Mouse (Mus musculus): ENCODE data around the gene Ppp1cc.
"Not testable (repeated sequence)": the region's sequence is repeated elsewhere in the genome, so short reads cannot be mapped to it uniquely, and the experiment has no call there.

The Ppp1cc gene

DNA sequence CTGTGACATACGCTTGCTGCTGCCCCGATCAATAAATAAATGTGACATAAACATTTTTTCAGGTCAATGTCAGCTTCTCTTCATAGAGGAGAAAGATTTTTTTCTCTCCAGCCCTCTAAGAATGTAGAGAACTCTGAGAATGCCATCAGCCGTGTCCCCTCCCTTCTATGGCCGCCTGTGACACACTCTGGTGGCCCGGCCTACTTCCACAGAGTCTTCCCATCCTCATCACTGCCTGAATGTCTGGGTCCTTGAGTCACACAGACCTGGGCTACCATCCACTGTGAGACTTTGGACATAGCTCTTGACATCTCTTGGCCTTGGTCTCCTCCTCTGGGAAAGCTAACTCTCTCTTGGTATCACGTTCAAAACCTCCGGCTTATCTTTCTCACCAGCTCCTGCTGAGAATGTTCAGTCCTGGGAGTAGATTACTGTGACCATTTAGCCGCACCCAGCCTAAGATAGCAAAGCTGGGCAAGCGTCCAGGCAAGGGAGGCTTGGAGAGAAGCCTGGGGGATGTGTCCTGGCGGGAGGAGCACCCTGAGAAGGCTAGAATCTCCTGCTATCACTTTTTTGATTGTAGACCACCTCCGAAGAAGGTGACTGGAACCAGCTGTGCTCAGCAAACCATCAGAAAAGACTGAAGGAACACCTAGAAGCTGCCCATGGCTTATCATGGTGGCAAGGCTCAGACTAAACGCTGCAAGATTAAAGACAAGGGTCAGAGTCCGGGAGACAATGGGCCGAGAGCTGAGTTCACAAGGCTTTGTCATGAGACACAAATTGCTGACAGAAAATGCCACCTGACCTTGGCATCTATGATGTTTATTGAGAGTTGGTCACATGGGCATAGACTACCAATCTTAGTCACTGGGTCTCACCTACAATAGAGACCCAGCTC is 21.3 kb upstream of the Ppp1cc start:
- no peak for DNase-seq (ENCODE audit: low spot score)

- DNase-seq (ENCODE audit: low spot score), result no peak
Measured at GRCm38 (mm10) chr5:122138856-122139255, 19.2 kb upstream of the Ppp1cc start.

DNA sequence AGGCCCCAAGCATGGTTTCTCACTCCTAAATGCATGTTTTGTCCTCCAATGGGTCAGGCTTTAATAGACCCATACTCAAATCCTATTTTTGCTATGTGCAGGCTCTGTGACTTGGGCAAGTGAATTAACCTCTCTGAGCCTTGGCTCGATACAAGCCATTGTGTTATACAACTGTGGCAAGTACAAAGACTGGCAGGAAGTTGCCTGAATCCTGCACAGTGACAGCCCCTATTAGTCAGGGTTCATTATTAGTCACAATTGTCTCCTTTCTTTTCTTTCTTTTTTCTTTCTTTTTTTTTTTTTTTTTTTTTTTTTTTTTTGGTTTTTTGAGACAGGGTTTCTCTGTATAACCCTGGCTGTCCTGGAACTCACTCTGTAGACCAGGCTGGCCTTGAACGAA is 18.3 kb upstream of the Ppp1cc start:
- DNase-seq (ENCODE audit: low spot score), result not testable (repeated sequence)

- DNase-seq (ENCODE audit: low spot score), result no peak
Measured at GRCm38 (mm10) chr5:122140723-122141122, 17.4 kb upstream of the Ppp1cc start, which contains the start of gene Ccdc63. TSS of gene Ccdc63 (minus strand) at chr5:122140823.

DNA sequence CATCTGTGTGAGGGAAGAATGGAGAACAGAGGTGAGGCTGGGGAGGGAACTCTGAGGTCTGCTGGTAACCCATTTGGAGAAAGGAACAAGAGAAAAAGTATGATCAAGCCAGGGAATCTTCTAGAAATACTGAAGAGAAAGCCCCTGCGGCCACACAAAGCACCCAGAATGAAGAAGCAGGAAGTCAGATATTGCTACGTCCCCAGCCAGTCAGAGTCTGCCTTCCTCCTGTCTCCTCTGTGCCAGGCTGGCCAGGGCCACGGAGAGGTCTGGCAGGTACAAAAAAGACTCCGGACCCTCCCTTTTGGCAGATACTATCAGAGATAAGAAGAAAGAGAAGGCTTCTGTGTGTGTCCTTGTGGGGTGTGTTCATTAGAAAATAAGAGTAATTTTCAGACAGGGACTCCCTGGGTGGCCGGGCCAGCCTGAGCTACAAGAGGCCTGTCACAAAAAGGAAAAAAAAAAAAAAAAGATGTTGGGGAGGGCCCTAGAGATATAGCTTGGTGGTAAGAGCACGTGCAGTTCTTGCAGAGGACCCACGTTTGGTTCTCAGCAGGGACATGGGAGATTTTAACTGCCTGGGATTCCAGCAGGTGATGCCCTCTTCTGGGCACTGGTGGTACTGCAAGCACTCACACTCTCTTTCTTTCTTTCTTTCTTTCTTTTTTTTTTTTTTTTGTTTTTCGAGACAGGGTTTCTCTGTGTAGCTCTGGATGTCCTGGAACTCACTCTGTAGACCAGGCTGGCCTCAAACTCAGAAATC is 15.7 kb upstream of the Ppp1cc start:
- DNase-seq (ENCODE audit: low spot score), result peak; percentile 80

GRCm38 (mm10) chr5:122143543-122143942 is 14.5 kb upstream of the Ppp1cc start:
- DNase-seq (ENCODE audit: low spot score), result no peak

DNA sequence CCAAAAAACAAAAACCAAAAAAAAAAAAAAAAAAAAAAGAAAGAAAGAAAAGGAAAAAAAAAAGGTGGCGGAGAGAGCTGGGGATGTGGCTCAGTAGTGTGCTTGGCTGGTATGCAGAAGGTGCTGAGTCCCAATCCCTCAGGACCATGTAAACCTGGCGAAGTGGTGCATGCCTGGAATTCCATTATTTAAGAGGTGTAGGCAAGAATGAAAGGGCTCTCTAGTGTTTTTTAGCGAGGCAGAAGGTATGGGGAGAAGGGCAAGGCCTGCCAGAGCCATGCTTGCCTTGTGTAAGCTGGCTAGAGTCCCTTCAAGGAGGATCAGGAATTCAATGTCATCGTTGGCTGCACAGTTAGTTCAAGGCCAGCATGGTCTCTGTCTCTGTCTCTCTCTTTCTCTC is 13.3 kb upstream of the Ppp1cc start:
- no peak for DNase-seq (ENCODE audit: low spot score)

DNA sequence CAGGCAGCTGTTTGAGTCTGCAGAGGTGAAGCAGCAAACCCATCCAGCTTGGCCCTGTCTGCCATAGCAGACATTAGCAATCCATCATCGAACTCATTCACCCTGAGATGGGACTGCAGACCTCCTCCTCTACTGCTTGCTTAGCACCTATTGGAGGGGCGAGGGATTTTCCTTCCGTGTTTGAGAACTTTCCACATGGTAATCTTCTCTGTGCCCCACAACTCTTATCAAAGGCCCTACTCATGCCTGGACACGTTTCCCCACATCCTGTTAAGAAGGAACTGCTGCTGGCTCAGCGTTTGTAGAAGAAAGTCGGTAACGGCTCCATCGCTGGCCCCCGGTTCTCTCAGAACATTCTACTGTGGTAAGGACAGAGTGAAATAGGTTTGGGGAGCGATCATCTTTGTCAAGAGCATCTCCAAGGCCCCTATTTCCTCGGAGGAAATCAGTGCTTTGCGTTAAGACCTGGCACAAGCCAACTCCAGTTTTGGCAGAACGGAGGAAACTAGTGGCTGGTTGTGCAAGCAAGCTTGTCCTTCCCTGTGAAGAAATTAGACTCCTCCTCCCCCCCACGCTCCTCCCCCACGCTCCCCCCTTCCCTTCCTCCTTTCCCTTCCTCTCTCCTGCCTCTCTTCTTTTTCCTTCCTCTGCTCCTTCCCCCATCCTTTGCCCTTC is 12.6 kb upstream of the Ppp1cc start:
- peak; percentile 29 for DNase-seq (ENCODE audit: low spot score)

- DNase-seq (ENCODE audit: low spot score), result peak; percentile 51
Measured at GRCm38 (mm10) chr5:122146056-122146580, 12.0 kb upstream of the Ppp1cc start.

DNA sequence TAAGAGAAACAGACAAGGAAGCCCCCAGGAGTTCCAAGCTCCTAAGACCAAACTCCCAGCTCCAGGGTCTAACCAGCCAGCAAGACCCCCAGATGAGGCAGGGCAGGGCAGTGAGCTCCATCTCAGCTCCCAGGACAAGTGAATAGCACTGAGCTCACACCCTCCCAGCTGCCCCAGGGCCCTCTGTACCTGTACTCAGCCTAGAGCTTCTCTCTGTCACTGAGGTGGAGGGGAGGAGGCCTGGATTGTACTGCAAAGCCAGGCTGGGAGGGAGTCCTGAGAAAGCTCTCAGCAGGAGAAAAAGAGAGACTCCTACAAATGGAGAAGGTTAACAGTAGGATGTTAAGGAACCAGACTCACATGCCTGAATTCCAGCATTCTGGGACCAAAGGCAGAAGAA is 11.5 kb upstream of the Ppp1cc start:
- DNase-seq (ENCODE audit: low spot score), result no peak

GRCm38 (mm10) chr5:122148107-122148506 is 10.0 kb upstream of the Ppp1cc start:
- no peak for DNase-seq (ENCODE audit: low spot score)

GRCm38 (mm10) chr5:122149259-122149658 is 8.8 kb upstream of the Ppp1cc start:
- no peak for DNase-seq (ENCODE audit: low spot score)

DNA sequence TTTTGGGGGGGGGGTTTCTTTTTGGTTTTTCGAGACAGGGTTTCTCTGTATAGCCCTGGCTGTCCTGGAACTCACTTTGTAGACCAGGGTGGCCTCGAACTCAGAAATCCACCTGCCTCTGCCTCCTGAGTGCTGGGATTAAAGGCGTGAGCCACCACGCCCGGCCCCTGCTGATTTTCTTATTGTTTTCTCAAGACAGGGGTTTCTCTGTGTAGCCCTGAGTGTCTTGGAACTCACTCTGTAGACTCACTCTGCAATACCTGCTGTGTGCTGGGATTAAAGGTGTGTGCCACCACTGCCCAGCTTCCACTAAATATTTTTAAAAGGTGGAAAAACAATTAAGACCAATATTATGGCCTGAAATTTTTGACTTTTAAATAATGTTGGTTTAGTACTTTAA is 5.6 kb upstream of the Ppp1cc start:
- not testable (repeated sequence) for DNase-seq (ENCODE audit: low spot score)

GRCm38 (mm10) chr5:122154006-122154405 is 4.1 kb upstream of the Ppp1cc start:
- DNase-seq (ENCODE audit: low spot score), result peak; percentile 49

DNA sequence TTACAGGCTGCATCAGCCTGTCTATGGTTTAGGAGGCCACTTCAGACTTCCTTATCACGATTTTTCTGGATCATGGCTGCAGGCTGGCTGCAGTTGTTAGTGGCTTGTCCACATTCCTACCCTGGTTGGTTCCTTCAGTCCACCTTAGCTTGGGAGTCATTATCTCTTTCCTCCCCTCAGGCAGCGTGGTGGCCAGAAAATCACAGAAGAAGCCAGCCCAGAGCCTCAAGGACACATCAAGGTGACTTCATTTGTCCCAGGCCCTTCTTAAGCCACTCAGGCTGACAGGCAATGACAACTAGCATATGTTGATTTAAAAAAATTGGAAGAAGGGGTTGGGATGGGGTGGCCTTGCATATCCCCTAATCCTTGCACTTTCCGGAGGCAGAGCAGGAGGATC is 3.3 kb upstream of the Ppp1cc start:
- no peak for DNase-seq (ENCODE audit: low spot score)

GRCm38 (mm10) chr5:122155613-122156012 is 2.5 kb upstream of the Ppp1cc start:
- no peak for DNase-seq (ENCODE audit: low spot score)

DNA sequence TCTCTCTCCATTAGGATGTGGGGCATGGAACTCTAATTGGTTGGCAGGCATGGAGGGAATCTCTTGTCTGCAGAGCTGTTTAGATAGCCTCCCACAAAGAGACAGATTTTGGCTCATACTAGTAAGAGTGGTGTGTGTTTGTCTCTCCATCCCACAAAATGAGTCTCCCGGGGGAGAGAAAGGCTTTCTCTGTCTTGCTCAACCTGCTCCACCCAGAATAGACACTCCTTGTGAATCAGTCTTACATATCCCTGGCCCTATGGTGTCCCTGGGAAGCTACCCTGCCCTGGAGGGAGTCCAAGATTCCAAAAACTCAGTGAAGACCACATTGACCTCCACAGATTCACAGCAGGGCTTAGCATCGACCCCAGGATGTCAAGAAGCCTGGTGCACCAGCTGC is 1.6 kb upstream of the Ppp1cc start:
- DNase-seq (ENCODE audit: low spot score), result no peak

GRCm38 (mm10) chr5:122158557-122159515 is 758 bp downstream of the Ppp1cc start:
- DNase-seq (ENCODE audit: low spot score), result peak; percentile 24

GRCm38 (mm10) chr5:122163194-122163593 is 5.1 kb downstream of the Ppp1cc start:
- DNase-seq (ENCODE audit: low spot score), result no peak

- no peak for DNase-seq (ENCODE audit: low spot score)
Measured at GRCm38 (mm10) chr5:122164011-122164410, 5.9 kb downstream of the Ppp1cc start.
